Mouse (Mus musculus) adrenal gland, adult 2 months (tissue): ENCODE results near the gene Glp2r. TPM values are rescaled to one million over a fixed set of nuclear protein-coding genes. Genes with fewer than 3 reads are reported as not detected.

Experiments
- DNase-seq: peaks from one replicate; pipeline ENCODE4 v3.0.0; 2021
- long read RNA-seq: library from polyadenylated mRNA; stranded (forward); transcript quantifications from one replicate; pipeline ENCODE4 v2.0.0, GENCODE M21; 2021
- polyA plus RNA-seq: library from polyadenylated mRNA; depleted of rRNA; stranded (reverse); fragments of >200 nt; gene quantifications from 2 replicates; pipeline ENCODE4 v1.2.3, GENCODE M21; 2012; rRNA removed
- total RNA-seq, 2 experiments: library from RNA; stranded (reverse); gene quantifications; 2 replicates each; pipeline ENCODE4 v1.2.3; 2021

The Glp2r gene
- total RNA-seq (under 1 TPM in 1 of 2 experiments, not detected in 1; 0.55 TPM), polyA plus RNA-seq (0.02 TPM in 1 of 2 replicates, not detected in the other)
- long read RNA-seq, partial matches to known transcripts: 0 of 16 reads
- long read RNA-seq, other reads (novel, unspliced or antisense): 16 of 16 reads

GRCm38 (mm10) chr11:67771053-67771452 is at the start of gene Glp2r:
Gene Glp2r (minus strand): TSS chr11:67771153.
- DNase-seq: no peak

GRCm38 (mm10) chr11:67820221-67820620 is 49.3 kb upstream of the Glp2r start:
- peak; percentile 35 for DNase-seq

- DNase-seq: no peak
Observed at GRCm38 (mm10) chr11:67819604-67820003, 48.7 kb upstream of the Glp2r start.

GRCm38 (mm10) chr11:67811535-67811934 is 40.6 kb upstream of the Glp2r start:
- no peak for DNase-seq

- DNase-seq: no peak
Observed at GRCm38 (mm10) chr11:67808051-67808450, 37.1 kb upstream of the Glp2r start.

GRCm38 (mm10) chr11:67806832-67807597 is 36.1 kb upstream of the Glp2r start:
- no peak for DNase-seq

GRCm38 (mm10) chr11:67805538-67805937 is 34.6 kb upstream of the Glp2r start:
- no peak for DNase-seq

GRCm38 (mm10) chr11:67801169-67801568 is 30.2 kb upstream of the Glp2r start:
- no peak for DNase-seq

GRCm38 (mm10) chr11:67800130-67800723 is 29.3 kb upstream of the Glp2r start:
- DNase-seq: no peak

- DNase-seq: no peak
Observed at GRCm38 (mm10) chr11:67797931-67798330, 27.0 kb upstream of the Glp2r start, which contains the start of gene Dhrs7c. Gene Dhrs7c (plus strand): TSS chr11:67798187.

GRCm38 (mm10) chr11:67790182-67790581 is 19.2 kb upstream of the Glp2r start:
- DNase-seq: no peak

GRCm38 (mm10) chr11:67774379-67774778 is 3.4 kb upstream of the Glp2r start, which contains the start of gene Gsg1l2:
Gene Gsg1l2 (plus strand): TSS chr11:67774608.
- no peak for DNase-seq

- peak; percentile 43 for DNase-seq
Observed at GRCm38 (mm10) chr11:67772577-67772976, 1.6 kb upstream of the Glp2r start.

GRCm38 (mm10) chr11:67771691-67772090 is 738 bp upstream of the Glp2r start:
- no peak for DNase-seq

- DNase-seq: peak; percentile 8
Observed at GRCm38 (mm10) chr11:67757373-67758167, 13.4 kb downstream of the Glp2r start.

- no peak for DNase-seq
Observed at GRCm38 (mm10) chr11:67756287-67756686, 14.7 kb downstream of the Glp2r start.

- no peak for DNase-seq
Observed at GRCm38 (mm10) chr11:67741569-67741968, 29.4 kb downstream of the Glp2r start.

GRCm38 (mm10) chr11:67738846-67739490 is 32.0 kb downstream of the Glp2r start:
- no peak for DNase-seq

GRCm38 (mm10) chr11:67738345-67738744 is 32.6 kb downstream of the Glp2r start:
- DNase-seq: no peak

- no peak for DNase-seq
Observed at GRCm38 (mm10) chr11:67734597-67734996, 36.4 kb downstream of the Glp2r start.

- no peak for DNase-seq
Observed at GRCm38 (mm10) chr11:67733726-67734125, 37.2 kb downstream of the Glp2r start.

GRCm38 (mm10) chr11:67731056-67731455 is 39.9 kb downstream of the Glp2r start:
- no peak for DNase-seq
